Mouse (Mus musculus) retina, adult 2 months (tissue): Measurements from ENCODE around the gene Ugt3a1.
"Not testable (repeated sequence)": the region's sequence is repeated elsewhere in the genome, so short reads cannot be mapped to it uniquely, and the experiment has no call there.

Experiments used
- DNase-seq: peaks from one replicate; pipeline ENCODE4 v3.0.0-alpha.2; 2012; ENCODE audit warnings: low read depth, low spot score

Gene Ugt3a1

GRCm38 (mm10) chr15:9276838-9277295 is at the start of gene Ugt3a1:
TSS of gene Ugt3a1 (plus strand) at chr15:9276888.
- no peak for DNase-seq

- not testable (repeated sequence) for DNase-seq
These were observed 45.8 kb upstream of the Ugt3a1 start for GRCm38 (mm10) chr15:9230917-9231316.

GRCm38 (mm10) chr15:9246345-9246744 is 30.3 kb upstream of the Ugt3a1 start:
- no peak for DNase-seq

- no peak for DNase-seq
These were observed 23.8 kb upstream of the Ugt3a1 start for GRCm38 (mm10) chr15:9252891-9253290.

GRCm38 (mm10) chr15:9260621-9261020 is 16.1 kb upstream of the Ugt3a1 start:
- no peak for DNase-seq

GRCm38 (mm10) chr15:9271876-9272275 is 4.8 kb upstream of the Ugt3a1 start:
- no peak for DNase-seq

- DNase-seq = no peak
These were observed 2.3 kb downstream of the Ugt3a1 start for GRCm38 (mm10) chr15:9279026-9279425.

GRCm38 (mm10) chr15:9279596-9279995 is 2.9 kb downstream of the Ugt3a1 start:
- no peak for DNase-seq

- DNase-seq = no peak
These were observed 6.5 kb downstream of the Ugt3a1 start for GRCm38 (mm10) chr15:9283165-9283564.

GRCm38 (mm10) chr15:9289660-9290059 is 13.0 kb downstream of the Ugt3a1 start:
- no peak for DNase-seq

- no peak for DNase-seq
These were observed 29.4 kb downstream of the Ugt3a1 start for GRCm38 (mm10) chr15:9305978-9306692.

- no peak for DNase-seq
These were observed 57.9 kb downstream of the Ugt3a1 start for GRCm38 (mm10) chr15:9334596-9334995.

- no peak for DNase-seq
These were observed 58.7 kb downstream of the Ugt3a1 start, which contains the start of gene Ugt3a2 for GRCm38 (mm10) chr15:9335341-9335740. TSS of gene Ugt3a2 (plus strand) at chr15:9335550.

- DNase-seq = no peak
These were observed 59.9 kb downstream of the Ugt3a1 start for GRCm38 (mm10) chr15:9336616-9337015.

- no peak for DNase-seq
These were observed 60.3 kb downstream of the Ugt3a1 start for GRCm38 (mm10) chr15:9337021-9337420.

GRCm38 (mm10) chr15:9348739-9349138 is 72.1 kb downstream of the Ugt3a1 start:
- DNase-seq = no peak

GRCm38 (mm10) chr15:9362801-9363200 is 86.1 kb downstream of the Ugt3a1 start:
- no peak for DNase-seq
